Mouse (Mus musculus): ENCODE data around the gene Cenpo. TPM values are rescaled to one million over a fixed set of nuclear protein-coding genes. Genes with fewer than 3 reads are reported as not detected.

The Cenpo gene
- polyA plus RNA-seq (2014; fragmentation: Nextera tagmentation; extraction: Ambion mirVana): 11.8 and 11.9 TPM in 2 replicates

DNA sequence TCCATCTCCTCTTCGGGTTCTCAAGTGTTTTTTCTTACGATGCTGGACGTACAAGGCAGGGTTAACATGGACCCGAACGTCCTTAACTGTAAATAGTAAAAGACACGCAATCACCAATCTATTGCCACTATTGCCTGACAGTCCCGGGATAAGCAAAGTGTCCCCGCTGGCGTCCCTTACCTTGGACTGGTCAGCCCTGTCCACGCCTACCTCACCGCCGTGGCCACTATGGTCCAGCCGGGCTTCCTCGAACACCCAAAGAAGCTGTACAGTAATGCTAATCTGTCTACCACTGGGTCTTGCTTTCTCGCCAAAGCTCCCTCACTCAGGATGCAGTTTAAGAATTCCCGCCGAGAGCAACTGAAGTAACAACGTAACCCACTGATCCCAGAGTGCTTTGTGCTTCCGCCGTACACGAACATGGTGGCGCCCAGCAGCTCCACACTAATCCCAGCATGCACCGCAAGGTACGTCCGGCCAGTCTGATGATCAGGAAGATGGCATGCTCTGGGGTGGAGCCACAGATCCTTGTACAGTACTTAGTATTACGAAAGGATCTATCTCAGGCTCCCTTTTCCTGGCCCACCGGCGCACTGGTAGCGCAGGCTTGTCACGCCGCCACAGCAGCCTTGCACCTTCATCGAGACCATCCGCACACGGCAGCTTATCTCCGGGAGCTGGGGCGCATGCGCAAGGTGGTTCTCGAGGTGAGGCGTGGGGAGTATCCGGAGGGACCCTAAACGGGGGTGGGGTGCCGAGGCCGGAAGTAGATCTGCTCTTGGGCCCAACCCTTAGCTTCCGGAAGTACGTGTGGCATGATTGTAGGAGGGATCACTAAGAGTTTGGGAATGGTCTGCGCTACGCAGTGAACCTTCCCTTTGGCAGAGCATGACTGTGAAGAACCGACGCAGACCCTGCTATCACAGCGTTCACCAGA, at the start of gene Cenpo, which contains the start of gene Ptrhd1:
TSS of gene Cenpo (minus strand) at position 723 of the 937 bp plus-strand sequence.
TSS of gene Ptrhd1 (plus strand) at position 456 of the 937 bp plus-strand sequence.
- Histone ChIP-seq H3K4me3 (ENCODE audit: low read depth, low read length) (peak within 1 kb of the TSS; percentile 71), H3K4me2 (ENCODE audit: low read depth, low read length) (peak within 1 kb of the TSS; percentile 70), H3K4me1 (ENCODE audit: control insufficient read depth, insufficient read depth, low read length) (0 out of 2 replicates have a peak, but pooled peaks cover 8% of the 10 kb centered on the region), H3K36me3 (ENCODE audit: control insufficient read depth, insufficient read depth, low read length) (peaks cover 27% of the 10 kb centered on the region), H3K9me3 (ENCODE audit: control insufficient read depth, low read length) (no peaks in the 10 kb centered on the region), H3K9ac (ENCODE audit: low read depth, low read length) (peak within 1 kb of the TSS; percentile 72), H3K27me3 (replicated peaks; ENCODE audit: control insufficient read depth, insufficient read depth, low read length) (no peaks in the 10 kb centered on the region), H3K27ac (replicated peaks; ENCODE audit: low read depth, low read length) (peak within 1 kb of the TSS; percentile 91)
- WGBS: under 1% methylated on average over 50 of the region's 50 CpGs
- peak; percentile 99 for ATAC-seq (ENCODE audit: low read depth)
- DNase-seq (ENCODE audit: low spot score): peak; percentile 98

DNA sequence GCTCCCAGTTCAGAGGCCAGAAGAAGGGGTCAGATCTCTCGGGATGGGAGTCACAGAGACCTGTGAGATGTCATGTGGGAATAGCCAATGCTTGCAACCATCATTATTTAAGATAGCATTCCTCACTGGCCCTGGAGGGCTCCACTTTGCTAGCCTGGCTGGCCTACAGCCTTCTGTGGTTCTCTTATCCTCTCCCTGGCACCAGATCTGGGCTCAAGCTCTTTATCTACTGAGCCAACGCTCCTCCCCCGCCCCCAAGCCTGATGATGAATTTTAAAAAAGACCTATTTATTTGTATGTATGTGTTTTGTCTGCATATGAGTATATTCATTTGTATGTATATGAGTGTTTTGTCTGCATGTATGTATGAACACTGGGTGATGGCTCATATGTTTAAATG, 45.8 kb upstream of the Cenpo start:
- H3K36me3 ChIP-seq (ENCODE audit: control insufficient read depth, insufficient read depth, low read length): peaks cover 11% of the 10 kb centered on the region; the same call in 1 of the 2 replicates
- 83% methylated on average over 3 of the region's 3 CpGs for WGBS
- no peaks in the 10 kb centered on the region for H3K4me1 ChIP-seq (ENCODE audit: control insufficient read depth, insufficient read depth, low read length)
- no peak overlapping the region for H3K27ac ChIP-seq (replicated peaks; ENCODE audit: low read depth, low read length)
- H3K9ac ChIP-seq (ENCODE audit: low read depth, low read length): no peak overlapping the region
- H3K9me3 ChIP-seq (ENCODE audit: control insufficient read depth, low read length): no peaks in the 10 kb centered on the region
- no peak for ATAC-seq (ENCODE audit: low read depth)
- no peak overlapping the region for H3K4me2 ChIP-seq (ENCODE audit: low read depth, low read length)
- no peak for DNase-seq (ENCODE audit: low spot score)
- H3K4me3 ChIP-seq (ENCODE audit: low read depth, low read length): no peak overlapping the region
- no peaks in the 10 kb centered on the region for H3K27me3 ChIP-seq (replicated peaks; ENCODE audit: control insufficient read depth, insufficient read depth, low read length)

DNA sequence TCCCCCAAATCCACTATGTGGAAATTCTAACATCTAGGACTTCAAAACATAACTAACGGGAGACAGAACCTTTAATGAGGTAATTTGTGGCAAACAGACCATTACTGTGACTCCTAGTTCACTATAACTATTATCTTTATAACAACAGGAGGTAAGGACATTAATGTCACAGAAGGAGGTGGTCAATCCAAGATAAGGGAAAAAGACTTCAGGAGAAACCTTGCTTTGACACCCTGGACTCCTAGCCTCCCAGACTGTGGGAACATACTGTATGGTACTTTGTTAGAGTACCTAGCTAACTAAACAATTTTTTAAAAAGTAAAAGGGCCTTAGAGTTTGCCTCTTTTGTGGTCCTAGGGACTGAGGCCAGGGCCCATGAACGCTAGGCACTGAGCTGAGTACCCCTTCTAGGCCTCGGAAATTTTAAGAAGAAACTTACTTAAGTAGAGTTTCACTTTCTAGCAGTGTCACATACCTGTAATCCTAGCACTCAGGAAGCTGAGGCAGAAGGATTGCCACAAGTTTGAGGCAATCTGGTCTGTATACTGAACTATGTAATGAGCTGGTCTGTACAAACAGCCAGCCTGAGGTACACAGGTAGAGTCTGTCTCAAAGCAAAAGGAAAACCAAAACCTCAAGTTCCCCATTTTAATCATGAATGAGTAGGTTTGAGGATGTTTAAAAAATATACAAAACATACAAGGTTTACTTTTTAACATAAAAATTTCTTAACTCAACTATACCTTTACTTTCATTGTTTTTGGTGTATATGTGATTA, 45.1 kb upstream of the Cenpo start:
- no peak overlapping the region for H3K9ac ChIP-seq (ENCODE audit: low read depth, low read length)
- ATAC-seq (ENCODE audit: low read depth): no peak
- 90% methylated on average over 3 of the region's 3 CpGs for WGBS
- H3K36me3 ChIP-seq (ENCODE audit: control insufficient read depth, insufficient read depth, low read length): peaks cover 17% of the 10 kb centered on the region
- H3K4me2 ChIP-seq (ENCODE audit: low read depth, low read length): no peak overlapping the region
- H3K4me3 ChIP-seq (ENCODE audit: low read depth, low read length): no peak overlapping the region
- no peaks in the 10 kb centered on the region for H3K9me3 ChIP-seq (ENCODE audit: control insufficient read depth, low read length)
- H3K27ac ChIP-seq (replicated peaks; ENCODE audit: low read depth, low read length): no peak overlapping the region
- DNase-seq (ENCODE audit: low spot score): no peak
- no peaks in the 10 kb centered on the region for H3K27me3 ChIP-seq (replicated peaks; ENCODE audit: control insufficient read depth, insufficient read depth, low read length)
- no peaks in the 10 kb centered on the region for H3K4me1 ChIP-seq (ENCODE audit: control insufficient read depth, insufficient read depth, low read length)

GRCm38 (mm10) chr12:4271078-4271477, 37.0 kb upstream of the Cenpo start:
- 85% methylated on average over 6 of the region's 6 CpGs for WGBS
- Histone ChIP-seq H3K27me3 (replicated peaks; ENCODE audit: control insufficient read depth, insufficient read depth, low read length) (no peaks in the 10 kb centered on the region), H3K4me1 (ENCODE audit: control insufficient read depth, insufficient read depth, low read length) (no peaks in the 10 kb centered on the region), H3K36me3 (ENCODE audit: control insufficient read depth, insufficient read depth, low read length) (peaks cover 72% of the 10 kb centered on the region), H3K4me2 (ENCODE audit: low read depth, low read length) (no peak overlapping the region), H3K27ac (replicated peaks; ENCODE audit: low read depth, low read length) (no peak overlapping the region), H3K9ac (ENCODE audit: low read depth, low read length) (no peak overlapping the region), H3K4me3 (ENCODE audit: low read depth, low read length) (no peak overlapping the region), H3K9me3 (ENCODE audit: control insufficient read depth, low read length) (peaks cover 5% of the 10 kb centered on the region; the same call in 1 of the 2 replicates)
- DNase-seq (ENCODE audit: low spot score) (no peak), ATAC-seq (ENCODE audit: low read depth) (no peak)

- H3K9me3 ChIP-seq (ENCODE audit: control insufficient read depth, low read length): peaks cover 5% of the 10 kb centered on the region; the same call in 1 of the 2 replicates
- peaks cover 69% of the 10 kb centered on the region for H3K36me3 ChIP-seq (ENCODE audit: control insufficient read depth, insufficient read depth, low read length)
- H3K27me3 ChIP-seq (replicated peaks; ENCODE audit: control insufficient read depth, insufficient read depth, low read length): no peaks in the 10 kb centered on the region
- ATAC-seq (ENCODE audit: low read depth) (no peak), DNase-seq (ENCODE audit: low spot score) (no peak)
- no peak overlapping the region for H3K9ac ChIP-seq (ENCODE audit: low read depth, low read length)
- H3K27ac ChIP-seq (replicated peaks; ENCODE audit: low read depth, low read length): no peak overlapping the region
- H3K4me2 ChIP-seq (ENCODE audit: low read depth, low read length): no peak overlapping the region
- WGBS: 94% methylated on average over 4 of the region's 4 CpGs
- H3K4me3 ChIP-seq (ENCODE audit: low read depth, low read length): no peak overlapping the region
- no peaks in the 10 kb centered on the region for H3K4me1 ChIP-seq (ENCODE audit: control insufficient read depth, insufficient read depth, low read length)
Measured at GRCm38 (mm10) chr12:4267765-4268164, 33.7 kb upstream of the Cenpo start.

DNA sequence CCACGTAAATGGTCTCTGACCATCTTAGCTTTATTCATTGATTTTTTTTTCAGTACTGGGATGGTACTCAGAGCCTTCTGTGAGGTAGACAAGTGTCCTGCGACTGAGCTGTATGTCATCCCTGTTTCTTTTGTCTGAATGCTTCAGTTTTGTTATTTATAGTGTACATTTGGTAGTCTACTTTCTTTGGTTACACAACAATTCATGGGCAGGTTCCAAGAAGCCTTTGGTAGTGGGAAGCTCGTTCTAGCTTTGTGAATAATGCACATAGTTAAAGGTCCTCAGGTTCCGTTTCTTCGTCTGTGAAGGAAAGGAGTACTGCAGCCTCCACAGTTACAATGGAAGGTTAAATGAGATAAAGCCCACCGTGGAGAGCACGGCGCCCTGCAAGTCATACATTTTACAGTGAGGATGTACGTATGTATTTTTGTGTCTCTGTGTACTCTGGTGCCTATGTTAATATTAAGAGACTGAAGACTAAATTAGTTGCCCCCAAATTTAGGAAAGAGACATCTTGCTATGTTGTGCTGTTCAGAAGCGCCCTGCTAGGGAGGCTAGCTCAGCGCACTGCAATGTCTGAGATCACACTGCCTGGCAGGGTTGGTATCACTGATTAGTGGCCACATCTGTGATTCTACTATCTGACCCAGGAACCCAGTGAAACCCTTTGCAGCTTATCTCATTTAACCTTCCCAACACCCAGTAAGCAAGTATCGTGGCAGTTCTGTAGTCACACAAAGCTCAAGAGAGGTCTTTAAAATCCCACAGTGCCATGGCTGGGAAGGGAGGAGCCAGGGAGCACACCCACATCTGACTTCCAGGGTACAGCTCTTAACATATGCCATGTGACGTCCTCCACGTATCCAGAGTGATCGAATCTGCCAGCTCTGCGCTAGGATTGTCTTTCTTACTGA, 18.9 kb upstream of the Cenpo start:
- Histone ChIP-seq H3K36me3 (ENCODE audit: control insufficient read depth, insufficient read depth, low read length) (peaks cover 40% of the 10 kb centered on the region), H3K4me1 (ENCODE audit: control insufficient read depth, insufficient read depth, low read length) (no peaks in the 10 kb centered on the region), H3K9ac (ENCODE audit: low read depth, low read length) (no peak overlapping the region), H3K4me2 (ENCODE audit: low read depth, low read length) (no peak overlapping the region), H3K27me3 (replicated peaks; ENCODE audit: control insufficient read depth, insufficient read depth, low read length) (no peaks in the 10 kb centered on the region), H3K4me3 (ENCODE audit: low read depth, low read length) (no peak overlapping the region), H3K9me3 (ENCODE audit: control insufficient read depth, low read length) (no peaks in the 10 kb centered on the region), H3K27ac (replicated peaks; ENCODE audit: low read depth, low read length) (no peak overlapping the region)
- DNase-seq (ENCODE audit: low spot score) (no peak), ATAC-seq (ENCODE audit: low read depth) (no peak)
- 87% methylated on average over 16 of the region's 16 CpGs for WGBS

DNA sequence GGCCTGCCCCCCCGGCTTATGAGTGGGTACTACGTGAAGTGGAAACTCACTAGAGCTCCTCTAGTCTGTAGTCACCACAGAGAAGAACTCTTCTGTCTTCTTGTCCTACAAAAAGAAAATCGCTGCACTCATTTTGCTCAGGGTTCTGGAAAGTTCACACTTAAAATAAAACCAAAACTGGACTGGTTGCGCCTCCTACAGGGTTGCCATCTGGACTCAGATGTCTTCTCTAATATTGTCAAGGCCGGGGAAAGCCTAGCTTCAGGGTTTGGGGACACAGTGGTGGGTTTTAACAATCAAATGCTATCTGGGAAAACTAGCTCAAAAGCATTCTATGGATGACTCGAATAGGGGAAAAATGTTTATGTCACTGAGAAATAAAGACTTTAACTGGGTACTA, 15.7 kb upstream of the Cenpo start:
- no peak overlapping the region for H3K4me2 ChIP-seq (ENCODE audit: low read depth, low read length)
- DNase-seq (ENCODE audit: low spot score) (no peak), ATAC-seq (ENCODE audit: low read depth) (no peak)
- H3K27me3 ChIP-seq (replicated peaks; ENCODE audit: control insufficient read depth, insufficient read depth, low read length): no peaks in the 10 kb centered on the region
- no peak overlapping the region for H3K4me3 ChIP-seq (ENCODE audit: low read depth, low read length)
- H3K9me3 ChIP-seq (ENCODE audit: control insufficient read depth, low read length): no peaks in the 10 kb centered on the region
- H3K9ac ChIP-seq (ENCODE audit: low read depth, low read length): no peak overlapping the region
- 82% methylated on average over 6 of the region's 6 CpGs for WGBS
- peaks cover 30% of the 10 kb centered on the region for H3K36me3 ChIP-seq (ENCODE audit: control insufficient read depth, insufficient read depth, low read length)
- H3K27ac ChIP-seq (replicated peaks; ENCODE audit: low read depth, low read length): no peak overlapping the region
- H3K4me1 ChIP-seq (ENCODE audit: control insufficient read depth, insufficient read depth, low read length): no peaks in the 10 kb centered on the region

DNA sequence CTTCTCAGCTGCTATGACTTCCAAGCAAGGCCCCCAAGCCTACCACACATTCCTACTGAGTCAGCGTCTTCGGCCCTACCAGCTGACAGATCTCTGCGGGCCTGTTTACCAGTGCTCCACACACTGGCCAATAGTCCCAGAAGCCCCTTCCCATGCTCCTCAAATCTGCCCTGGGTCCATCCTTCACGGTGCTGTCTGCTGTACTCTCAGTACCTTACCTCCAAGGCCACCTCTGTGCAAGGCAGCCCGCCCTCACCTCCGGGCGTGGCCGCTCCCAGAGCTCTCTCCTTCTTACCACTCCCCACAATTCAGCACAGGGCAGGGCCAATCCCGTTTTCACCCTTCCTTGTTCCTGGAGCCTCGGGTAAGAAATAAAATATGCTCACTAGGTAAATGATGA, 11.6 kb upstream of the Cenpo start:
- no peaks in the 10 kb centered on the region for H3K27me3 ChIP-seq (replicated peaks; ENCODE audit: control insufficient read depth, insufficient read depth, low read length)
- 78% methylated on average over 10 of the region's 10 CpGs for WGBS
- peaks cover 14% of the 10 kb centered on the region; the same call in 1 of the 2 replicates for H3K36me3 ChIP-seq (ENCODE audit: control insufficient read depth, insufficient read depth, low read length)
- ATAC-seq (ENCODE audit: low read depth) (no peak; the same call in 1 of the 2 replicates), DNase-seq (ENCODE audit: low spot score) (no peak)
- no peaks in the 10 kb centered on the region for H3K4me1 ChIP-seq (ENCODE audit: control insufficient read depth, insufficient read depth, low read length)
- H3K4me2 ChIP-seq (ENCODE audit: low read depth, low read length): no peak overlapping the region
- no peak overlapping the region for H3K9ac ChIP-seq (ENCODE audit: low read depth, low read length)
- H3K9me3 ChIP-seq (ENCODE audit: control insufficient read depth, low read length): no peaks in the 10 kb centered on the region
- H3K4me3 ChIP-seq (ENCODE audit: low read depth, low read length): no peak overlapping the region
- H3K27ac ChIP-seq (replicated peaks; ENCODE audit: low read depth, low read length): no peak overlapping the region

Data from embryonic facial prominence, embryonic 14.5 days (tissue).